Mouse (Mus musculus): ENCODE data around the gene Tas2r121. TPM values are rescaled to one million over a fixed set of nuclear protein-coding genes. Genes with fewer than 3 reads are reported as not detected.
"Not testable (repeated sequence)": the region's sequence is repeated elsewhere in the genome, so short reads cannot be mapped to it uniquely, and the experiment has no call there.

Gene Tas2r121
- not detected in 2 replicates for polyA plus RNA-seq (2014; fragmentation: Nextera tagmentation; extraction: Ambion mirVana)

DNA sequence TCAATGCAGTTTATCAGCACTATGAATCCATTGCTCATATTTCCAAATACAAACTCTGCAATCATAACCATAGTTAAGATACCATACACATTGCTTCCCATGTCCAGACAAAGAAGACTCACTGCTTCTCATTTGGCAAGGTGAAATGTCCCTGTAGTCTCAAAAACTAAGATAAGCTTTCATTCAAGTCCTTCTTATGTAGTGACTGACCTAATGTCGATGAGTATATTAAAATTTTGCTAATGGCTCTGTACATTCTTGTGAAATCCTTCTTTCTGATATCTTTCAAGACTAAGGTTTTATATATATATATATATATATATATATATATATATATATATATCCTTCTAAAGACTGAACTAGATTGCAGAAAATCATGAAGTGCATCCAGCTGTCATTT is at the start of gene Tas2r121:
Gene Tas2r121 (minus strand): TSS at position 101 of the 400 bp plus-strand sequence.
- H3K4me1 ChIP-seq (ENCODE audit: control insufficient read depth, insufficient read depth, low read length), result no peaks in the 10 kb centered on the region
- no peak within 1 kb of the TSS for H3K9ac ChIP-seq (ENCODE audit: low read depth, low read length)
- no peak within 1 kb of the TSS for H3K4me3 ChIP-seq (ENCODE audit: low read depth, low read length)
- no peak within 1 kb of the TSS for H3K4me2 ChIP-seq (ENCODE audit: low read depth, low read length)
- DNase-seq (ENCODE audit: low spot score) (no peak), ATAC-seq (ENCODE audit: low read depth) (no peak)
- no peak within 1 kb of the TSS for H3K27ac ChIP-seq (replicated peaks; ENCODE audit: low read depth, low read length)
- H3K9me3 ChIP-seq (ENCODE audit: control insufficient read depth, low read length), result no peaks in the 10 kb centered on the region
- H3K27me3 ChIP-seq (replicated peaks; ENCODE audit: control insufficient read depth, insufficient read depth, low read length), result no peaks in the 10 kb centered on the region
- WGBS, result 82% methylated on average over 1 of the region's 1 CpGs
- no peaks in the 10 kb centered on the region for H3K36me3 ChIP-seq (ENCODE audit: control insufficient read depth, insufficient read depth, low read length)

DNA sequence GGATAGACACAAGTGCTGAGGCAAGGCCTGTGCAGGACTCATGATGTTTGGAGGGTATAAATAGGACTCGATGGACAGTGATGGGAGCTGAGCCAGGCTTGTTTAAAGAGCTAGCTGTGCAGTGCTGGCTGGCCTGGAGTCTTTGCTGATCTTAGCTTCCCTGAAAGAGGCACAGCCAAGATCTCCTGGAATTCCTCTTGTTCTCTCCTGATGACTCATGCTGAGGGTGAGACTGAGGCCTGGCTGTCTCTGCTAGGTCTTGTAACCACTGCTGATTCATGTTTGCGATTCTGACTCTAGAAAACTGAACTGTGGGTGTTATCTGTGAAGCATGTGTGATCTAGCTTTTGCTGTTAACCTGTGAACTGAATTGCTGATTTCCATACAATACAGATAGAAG is 49.4 kb upstream of the Tas2r121 start:
- Histone ChIP-seq H3K36me3 (ENCODE audit: control insufficient read depth, insufficient read depth, low read length) (no peaks in the 10 kb centered on the region), H3K9me3 (ENCODE audit: control insufficient read depth, low read length) (no peaks in the 10 kb centered on the region), H3K4me1 (ENCODE audit: control insufficient read depth, insufficient read depth, low read length) (no peaks in the 10 kb centered on the region), H3K27me3 (replicated peaks; ENCODE audit: control insufficient read depth, insufficient read depth, low read length) (no peaks in the 10 kb centered on the region), H3K9ac (ENCODE audit: low read depth, low read length) (no peak overlapping the region), H3K27ac (replicated peaks; ENCODE audit: low read depth, low read length) (no peak overlapping the region), H3K4me3 (ENCODE audit: low read depth, low read length) (no peak overlapping the region), H3K4me2 (ENCODE audit: low read depth, low read length) (no peak overlapping the region)
- WGBS, result 84% methylated on average over 2 of the region's 2 CpGs
- no peak for ATAC-seq (ENCODE audit: low read depth)
- DNase-seq (ENCODE audit: low spot score), result no peak

DNA sequence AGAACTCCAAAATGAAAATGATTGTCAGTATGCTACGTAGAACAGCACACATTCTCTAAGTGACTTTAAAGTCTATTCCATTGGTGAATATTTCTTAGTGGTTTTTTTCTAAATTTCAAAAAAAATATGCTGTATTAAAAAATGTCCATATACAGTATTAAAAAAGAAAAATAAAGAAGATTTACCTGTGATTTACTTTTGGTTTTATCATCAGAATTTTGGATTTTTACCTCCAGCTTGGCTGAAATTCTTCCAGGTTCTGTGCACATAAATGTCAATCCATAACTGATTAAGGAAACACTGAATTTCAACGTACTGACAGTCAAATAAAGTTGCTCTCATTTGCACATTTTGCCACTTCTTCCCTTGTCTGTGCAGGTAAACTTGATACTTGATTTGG is 37.1 kb upstream of the Tas2r121 start, which contains the start of gene Tas2r115:
Gene Tas2r115 (minus strand): TSS at position 101 of the 400 bp plus-strand sequence.
- Histone ChIP-seq H3K4me3 (ENCODE audit: low read depth, low read length) (no peak within 1 kb of the TSS), H3K27ac (replicated peaks; ENCODE audit: low read depth, low read length) (no peak within 1 kb of the TSS), H3K9ac (ENCODE audit: low read depth, low read length) (no peak within 1 kb of the TSS), H3K27me3 (replicated peaks; ENCODE audit: control insufficient read depth, insufficient read depth, low read length) (no peaks in the 10 kb centered on the region), H3K9me3 (ENCODE audit: control insufficient read depth, low read length) (no peaks in the 10 kb centered on the region), H3K4me1 (ENCODE audit: control insufficient read depth, insufficient read depth, low read length) (no peaks in the 10 kb centered on the region), H3K36me3 (ENCODE audit: control insufficient read depth, insufficient read depth, low read length) (no peaks in the 10 kb centered on the region), H3K4me2 (ENCODE audit: low read depth, low read length) (no peak within 1 kb of the TSS)
- DNase-seq (ENCODE audit: low spot score) (no peak), ATAC-seq (ENCODE audit: low read depth) (no peak)
- 66% methylated on average over 2 of the region's 2 CpGs for WGBS

DNA sequence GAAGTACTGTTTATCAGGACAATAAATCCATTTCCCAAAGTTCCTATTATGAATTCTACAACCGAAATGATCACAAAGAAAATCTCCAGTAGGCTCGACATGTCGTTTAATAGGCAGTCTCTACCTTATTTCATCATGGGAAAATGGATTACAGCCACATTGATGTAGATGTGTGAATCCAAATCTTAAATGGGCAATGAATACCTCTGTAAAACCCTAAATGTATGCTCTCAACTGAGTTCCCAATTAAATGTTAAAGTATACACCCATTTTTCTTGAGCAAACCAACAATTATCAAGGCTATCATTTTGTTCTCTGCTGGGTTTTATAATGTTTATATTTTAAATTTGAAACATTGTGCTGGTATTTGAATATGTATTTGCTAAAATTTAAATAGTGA is 11.0 kb upstream of the Tas2r121 start, which contains the start of gene Tas2r122:
Gene Tas2r122 (minus strand): TSS at position 101 of the 400 bp plus-strand sequence.
- Histone ChIP-seq H3K4me1 (ENCODE audit: control insufficient read depth, insufficient read depth, low read length) (no peaks in the 10 kb centered on the region), H3K4me3 (ENCODE audit: low read depth, low read length) (no peak within 1 kb of the TSS), H3K9me3 (ENCODE audit: control insufficient read depth, low read length) (no peaks in the 10 kb centered on the region), H3K27me3 (replicated peaks; ENCODE audit: control insufficient read depth, insufficient read depth, low read length) (no peaks in the 10 kb centered on the region), H3K4me2 (ENCODE audit: low read depth, low read length) (no peak within 1 kb of the TSS), H3K36me3 (ENCODE audit: control insufficient read depth, insufficient read depth, low read length) (no peaks in the 10 kb centered on the region), H3K27ac (replicated peaks; ENCODE audit: low read depth, low read length) (no peak within 1 kb of the TSS), H3K9ac (ENCODE audit: low read depth, low read length) (no peak within 1 kb of the TSS)
- 83% methylated on average over 3 of the region's 3 CpGs for WGBS
- DNase-seq (ENCODE audit: low spot score), result no peak
- ATAC-seq (ENCODE audit: low read depth), result no peak

DNA sequence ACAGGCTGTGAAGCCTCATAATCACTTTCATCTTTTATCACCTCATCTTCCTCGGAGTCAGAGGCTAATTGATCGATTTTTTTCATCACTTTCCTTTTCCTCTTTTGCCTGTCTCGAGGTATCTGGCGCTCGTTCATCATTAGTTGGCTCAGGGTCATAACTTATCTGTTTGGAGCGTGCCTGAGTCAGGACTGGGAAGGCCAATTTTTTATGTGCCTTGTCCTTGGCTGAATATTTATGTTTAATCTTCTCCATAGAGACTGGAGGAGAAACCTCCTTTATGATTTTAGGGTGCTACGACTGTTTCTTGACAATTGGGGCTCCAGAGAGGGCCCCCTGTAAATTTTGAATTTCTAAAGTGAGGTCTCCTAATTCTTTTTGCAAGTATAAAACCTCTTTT is 9.2 kb downstream of the Tas2r121 start:
- H3K36me3 ChIP-seq (ENCODE audit: control insufficient read depth, insufficient read depth, low read length); H3K27ac ChIP-seq (replicated peaks; ENCODE audit: low read depth, low read length); H3K9me3 ChIP-seq (ENCODE audit: control insufficient read depth, low read length); ATAC-seq (ENCODE audit: low read depth); H3K9ac ChIP-seq (ENCODE audit: low read depth, low read length); H3K4me3 ChIP-seq (ENCODE audit: low read depth, low read length); H3K4me2 ChIP-seq (ENCODE audit: low read depth, low read length); H3K4me1 ChIP-seq (ENCODE audit: control insufficient read depth, insufficient read depth, low read length); H3K27me3 ChIP-seq (replicated peaks; ENCODE audit: control insufficient read depth, insufficient read depth, low read length); DNase-seq (ENCODE audit: low spot score): not testable (repeated sequence)
- 81% methylated on average over 7 of the region's 7 CpGs for WGBS

DNA sequence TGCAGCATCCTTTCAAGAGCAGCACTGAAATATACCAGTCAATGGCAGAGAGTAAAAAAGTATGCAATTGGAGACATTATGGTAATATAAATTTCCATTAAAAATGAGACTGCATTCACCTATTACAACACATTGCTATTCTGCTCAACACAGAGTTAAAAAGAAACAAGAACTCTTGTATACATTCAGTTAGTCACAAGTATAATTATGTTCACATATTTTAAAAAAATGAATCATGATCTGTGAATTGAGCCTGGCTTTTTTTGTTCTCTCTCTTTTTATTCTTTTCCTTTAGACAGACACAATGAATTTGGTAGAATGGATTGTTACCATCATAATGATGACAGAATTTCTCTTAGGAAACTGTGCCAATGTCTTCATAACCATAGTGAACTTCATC is 44.2 kb downstream of the Tas2r121 start, which contains the start of gene Tas2r120:
Gene Tas2r120 (plus strand): TSS at position 301 of the 400 bp plus-strand sequence.
- Histone ChIP-seq H3K4me1 (ENCODE audit: control insufficient read depth, insufficient read depth, low read length) (no peaks in the 10 kb centered on the region), H3K4me3 (ENCODE audit: low read depth, low read length) (no peak within 1 kb of the TSS), H3K27ac (replicated peaks; ENCODE audit: low read depth, low read length) (no peak within 1 kb of the TSS), H3K9me3 (ENCODE audit: control insufficient read depth, low read length) (no peaks in the 10 kb centered on the region), H3K36me3 (ENCODE audit: control insufficient read depth, insufficient read depth, low read length) (no peaks in the 10 kb centered on the region), H3K9ac (ENCODE audit: low read depth, low read length) (no peak within 1 kb of the TSS), H3K4me2 (ENCODE audit: low read depth, low read length) (no peak within 1 kb of the TSS), H3K27me3 (replicated peaks; ENCODE audit: control insufficient read depth, insufficient read depth, low read length) (no peaks in the 10 kb centered on the region)
- no peak for DNase-seq (ENCODE audit: low spot score)
- ATAC-seq (ENCODE audit: low read depth), result no peak

DNA sequence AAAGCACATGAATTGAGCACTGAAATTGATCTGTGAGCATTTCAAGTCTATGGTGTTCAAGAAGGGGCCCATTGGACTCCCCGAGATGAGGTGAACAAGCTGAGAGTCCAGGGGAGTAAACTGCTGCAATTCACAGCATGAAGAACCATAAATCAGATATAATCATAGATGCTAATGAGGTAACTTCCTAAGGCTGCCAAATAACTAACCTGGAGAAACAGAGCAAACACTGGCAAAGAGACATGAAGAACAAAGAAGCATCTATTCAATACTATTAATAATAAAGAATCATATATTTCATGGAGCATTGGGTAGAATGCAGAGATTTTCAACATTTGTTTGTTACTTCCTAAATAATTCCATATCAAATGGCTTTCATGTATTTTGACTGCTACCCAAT is 49.4 kb downstream of the Tas2r121 start, which contains the start of gene A630073D07Rik:
Gene A630073D07Rik (minus strand): TSS at position 101 of the 400 bp plus-strand sequence.
- Histone ChIP-seq H3K4me1 (ENCODE audit: control insufficient read depth, insufficient read depth, low read length) (no peaks in the 10 kb centered on the region), H3K4me2 (ENCODE audit: low read depth, low read length) (no peak within 1 kb of the TSS), H3K4me3 (ENCODE audit: low read depth, low read length) (no peak within 1 kb of the TSS), H3K27ac (replicated peaks; ENCODE audit: low read depth, low read length) (no peak within 1 kb of the TSS), H3K27me3 (replicated peaks; ENCODE audit: control insufficient read depth, insufficient read depth, low read length) (no peaks in the 10 kb centered on the region), H3K9ac (ENCODE audit: low read depth, low read length) (no peak within 1 kb of the TSS), H3K9me3 (ENCODE audit: control insufficient read depth, low read length) (no peaks in the 10 kb centered on the region), H3K36me3 (ENCODE audit: control insufficient read depth, insufficient read depth, low read length) (no peaks in the 10 kb centered on the region)
- ATAC-seq (ENCODE audit: low read depth), result no peak
- WGBS, result 78% methylated on average over 1 of the region's 1 CpGs
- no peak for DNase-seq (ENCODE audit: low spot score)

Other genes starting within 250 kb of the Tas2r121 start
- not detected in 2 replicates for gene Prh1, start 131.2 kb downstream of the Tas2r121 start, polyA plus RNA-seq (2014; fragmentation: Nextera tagmentation; extraction: Ambion mirVana)
- not detected in 2 replicates for gene Prp2, start 105.1 kb downstream of the Tas2r121 start, polyA plus RNA-seq (2014; fragmentation: Nextera tagmentation; extraction: Ambion mirVana)
- gene A630073D07Rik, start 49.5 kb downstream of the Tas2r121 start, polyA plus RNA-seq (2014; fragmentation: Nextera tagmentation; extraction: Ambion mirVana), result not detected in 2 replicates
- not detected in 2 replicates for gene Tas2r120, start 44.1 kb downstream of the Tas2r121 start, polyA plus RNA-seq (2014; fragmentation: Nextera tagmentation; extraction: Ambion mirVana)
- gene Tas2r122, start 10.9 kb upstream of the Tas2r121 start, polyA plus RNA-seq (2014; fragmentation: Nextera tagmentation; extraction: Ambion mirVana), result not detected in 2 replicates
- not detected in 2 replicates for gene Tas2r115, start 37.0 kb upstream of the Tas2r121 start, polyA plus RNA-seq (2014; fragmentation: Nextera tagmentation; extraction: Ambion mirVana)
- not detected in 2 replicates for gene Tas2r124, start 53.7 kb upstream of the Tas2r121 start, polyA plus RNA-seq (2014; fragmentation: Nextera tagmentation; extraction: Ambion mirVana)
- gene Tas2r102, start 61.1 kb upstream of the Tas2r121 start, polyA plus RNA-seq (2014; fragmentation: Nextera tagmentation; extraction: Ambion mirVana), result not detected in 2 replicates
- gene Tas2r136, start 77.2 kb upstream of the Tas2r121 start, polyA plus RNA-seq (2014; fragmentation: Nextera tagmentation; extraction: Ambion mirVana), result not detected in 2 replicates
- not detected in 2 replicates for gene Tas2r117, start 101.8 kb upstream of the Tas2r121 start, polyA plus RNA-seq (2014; fragmentation: Nextera tagmentation; extraction: Ambion mirVana)
- not detected in 2 replicates for gene Tas2r123, start 146.1 kb upstream of the Tas2r121 start, polyA plus RNA-seq (2014; fragmentation: Nextera tagmentation; extraction: Ambion mirVana)
- not detected in 2 replicates for gene Tas2r116, start 154.4 kb upstream of the Tas2r121 start, polyA plus RNA-seq (2014; fragmentation: Nextera tagmentation; extraction: Ambion mirVana)
- not detected in 2 replicates for gene Tas2r110, start 167.0 kb upstream of the Tas2r121 start, polyA plus RNA-seq (2014; fragmentation: Nextera tagmentation; extraction: Ambion mirVana)
- not detected in 2 replicates for gene Tas2r113, start 192.0 kb upstream of the Tas2r121 start, polyA plus RNA-seq (2014; fragmentation: Nextera tagmentation; extraction: Ambion mirVana)
- not detected in 2 replicates for gene Tas2r125, start 208.6 kb upstream of the Tas2r121 start, polyA plus RNA-seq (2014; fragmentation: Nextera tagmentation; extraction: Ambion mirVana)

Measured in embryonic facial prominence, embryonic 14.5 days (tissue).